Mouse (Mus musculus) c-Kit-negative CD71-positive TER-119-positive erythroid progenitor cells, embryonic 14.5 days (primary cell): Measurements from ENCODE around the gene Epha3.

Experiments used
- DNase-seq: peaks from one replicate; pipeline ENCODE4 v3.0.0-alpha.2; 2013; ENCODE audit warnings: low read depth, low spot score

Gene Epha3

GRCm38 (mm10) chr16:63500975-63501393 is 363.0 kb downstream of the Epha3 start:
- no peak for DNase-seq
